Mouse (Mus musculus) cerebellum, adult 9-11 months (tissue): ENCODE data around the gene Banp.

Experiments used
- DNase-seq: peaks from one replicate; pipeline ENCODE4 v3.0.0; 2022

Banp gene

GRCm38 (mm10) chr8:121927316-121927715 lies 22.2 kb upstream of the Banp start:
- no peak for DNase-seq

- DNase-seq, result no peak
Measured at GRCm38 (mm10) chr8:121930047-121930446, 19.5 kb upstream of the Banp start.

- DNase-seq, result no peak
Measured at GRCm38 (mm10) chr8:121931571-121931970, 18.0 kb upstream of the Banp start.

- DNase-seq, result no peak
Measured at GRCm38 (mm10) chr8:121932026-121932667, 17.4 kb upstream of the Banp start.

GRCm38 (mm10) chr8:121932668-121933520 lies 16.7 kb upstream of the Banp start:
- DNase-seq, result no peak

- DNase-seq, result no peak
Measured at GRCm38 (mm10) chr8:121934506-121934905, 15.0 kb upstream of the Banp start.

GRCm38 (mm10) chr8:121934923-121935322 lies 14.6 kb upstream of the Banp start:
- DNase-seq, result no peak

GRCm38 (mm10) chr8:121935341-121936294 lies 13.9 kb upstream of the Banp start:
- DNase-seq, result peak; percentile 85

GRCm38 (mm10) chr8:121936391-121936790 lies 13.2 kb upstream of the Banp start:
- no peak for DNase-seq

GRCm38 (mm10) chr8:121938732-121939131 lies 10.8 kb upstream of the Banp start:
- no peak for DNase-seq

GRCm38 (mm10) chr8:121943057-121943540 lies 6.5 kb upstream of the Banp start:
- no peak for DNase-seq

GRCm38 (mm10) chr8:121943716-121944115 lies 5.8 kb upstream of the Banp start:
- no peak for DNase-seq

GRCm38 (mm10) chr8:121944831-121945230 lies 4.7 kb upstream of the Banp start, which contains the start of gene Car5a:
Gene Car5a (minus strand): TSS chr8:121944904.
- no peak for DNase-seq

GRCm38 (mm10) chr8:121946351-121946750 lies 3.2 kb upstream of the Banp start:
- DNase-seq, result no peak

- peak; percentile 65 for DNase-seq
Measured at GRCm38 (mm10) chr8:121947047-121947752, 2.4 kb upstream of the Banp start.

- DNase-seq, result peak; percentile 80
Measured at GRCm38 (mm10) chr8:121947753-121948141, 1.8 kb upstream of the Banp start.

- DNase-seq, result peak; percentile 76
Measured at GRCm38 (mm10) chr8:121948321-121949145, 1.0 kb upstream of the Banp start.

- peak; percentile 99 for DNase-seq
Measured at GRCm38 (mm10) chr8:121949941-121950748, 595 bp downstream of the Banp start.

- DNase-seq, result peak; percentile 88
Measured at GRCm38 (mm10) chr8:121950749-121951655, 1.5 kb downstream of the Banp start.
